Mouse (Mus musculus): ENCODE results near the gene Foxp1. TPM values are rescaled to one million over a fixed set of nuclear protein-coding genes. Genes with fewer than 3 reads are reported as not detected.

Foxp1 gene
- polyA plus RNA-seq, 1 experiment from 2014 or later, result 148 TPM

GRCm38 (mm10) chr6:99289220-99289619 lies 233.3 kb downstream of the Foxp1 start:
- Histone ChIP-seq H3K27ac (replicated peaks; ENCODE audit: low read depth, low read length) (no peak overlapping the region), H3K9ac (replicated peaks; ENCODE audit: low read length) (no peak overlapping the region), H3K4me2 (ENCODE audit: low read depth, low read length) (no peak overlapping the region), H3K4me1 (ENCODE audit: control insufficient read depth, insufficient read depth, low read length) (no peaks in the 10 kb centered on the region), H3K4me3 (ENCODE audit: low read depth, low read length) (no peak overlapping the region), H3K36me3 (replicated peaks; ENCODE audit: control insufficient read depth, insufficient read depth, low read depth, low read length) (no peaks in the 10 kb centered on the region), H3K9me3 (replicated peaks; ENCODE audit: control insufficient read depth, low read length) (no peaks in the 10 kb centered on the region), H3K27me3 (ENCODE audit: control insufficient read depth, insufficient read depth, low read length) (no peaks in the 10 kb centered on the region)
- ATAC-seq (replicated peaks; ENCODE audit: insufficient number of reproducible peaks, low FRiP score, low TSS enrichment, low read depth) (no peak), DNase-seq (ENCODE audit: low spot score) (no peak)
- WGBS, result 82% methylated on average over 4 of the region's 4 CpGs

- Histone ChIP-seq H3K4me3 (ENCODE audit: low read depth, low read length) (no peak overlapping the region), H3K36me3 (replicated peaks; ENCODE audit: control insufficient read depth, insufficient read depth, low read depth, low read length) (no peaks in the 10 kb centered on the region), H3K27ac (replicated peaks; ENCODE audit: low read depth, low read length) (no peak overlapping the region), H3K4me1 (ENCODE audit: control insufficient read depth, insufficient read depth, low read length) (no peaks in the 10 kb centered on the region), H3K9ac (replicated peaks; ENCODE audit: low read length) (no peak overlapping the region), H3K9me3 (replicated peaks; ENCODE audit: control insufficient read depth, low read length) (no peaks in the 10 kb centered on the region), H3K4me2 (ENCODE audit: low read depth, low read length) (no peak overlapping the region), H3K27me3 (ENCODE audit: control insufficient read depth, insufficient read depth, low read length) (no peaks in the 10 kb centered on the region)
- 58% methylated on average over 3 of the region's 3 CpGs for WGBS
- ATAC-seq (replicated peaks; ENCODE audit: insufficient number of reproducible peaks, low FRiP score, low TSS enrichment, low read depth), result no peak
- DNase-seq (ENCODE audit: low spot score), result no peak
Measured at GRCm38 (mm10) chr6:99285026-99285425, 237.5 kb downstream of the Foxp1 start.

- Histone ChIP-seq H3K9ac (replicated peaks; ENCODE audit: low read length) (no peak overlapping the region), H3K9me3 (replicated peaks; ENCODE audit: control insufficient read depth, low read length) (no peaks in the 10 kb centered on the region), H3K4me1 (ENCODE audit: control insufficient read depth, insufficient read depth, low read length) (no peaks in the 10 kb centered on the region), H3K27me3 (ENCODE audit: control insufficient read depth, insufficient read depth, low read length) (no peaks in the 10 kb centered on the region), H3K4me3 (ENCODE audit: low read depth, low read length) (no peak overlapping the region), H3K27ac (replicated peaks; ENCODE audit: low read depth, low read length) (no peak overlapping the region), H3K36me3 (replicated peaks; ENCODE audit: control insufficient read depth, insufficient read depth, low read depth, low read length) (no peaks in the 10 kb centered on the region), H3K4me2 (ENCODE audit: low read depth, low read length) (no peak overlapping the region)
- no peak for DNase-seq (ENCODE audit: low spot score)
- no peak for ATAC-seq (replicated peaks; ENCODE audit: insufficient number of reproducible peaks, low FRiP score, low TSS enrichment, low read depth)
- 78% methylated on average over 4 of the region's 4 CpGs for WGBS
Measured at GRCm38 (mm10) chr6:99284019-99284418, 238.5 kb downstream of the Foxp1 start.

GRCm38 (mm10) chr6:99282866-99283657 lies 239.5 kb downstream of the Foxp1 start:
- Histone ChIP-seq H3K4me3 (ENCODE audit: low read depth, low read length) (no peak overlapping the region), H3K27ac (replicated peaks; ENCODE audit: low read depth, low read length) (no peak overlapping the region), H3K27me3 (ENCODE audit: control insufficient read depth, insufficient read depth, low read length) (no peaks in the 10 kb centered on the region), H3K4me2 (ENCODE audit: low read depth, low read length) (no peak overlapping the region), H3K9ac (replicated peaks; ENCODE audit: low read length) (no peak overlapping the region), H3K9me3 (replicated peaks; ENCODE audit: control insufficient read depth, low read length) (no peaks in the 10 kb centered on the region), H3K36me3 (replicated peaks; ENCODE audit: control insufficient read depth, insufficient read depth, low read depth, low read length) (no peaks in the 10 kb centered on the region), H3K4me1 (ENCODE audit: control insufficient read depth, insufficient read depth, low read length) (no peaks in the 10 kb centered on the region)
- DNase-seq (ENCODE audit: low spot score) (no peak), ATAC-seq (replicated peaks; ENCODE audit: insufficient number of reproducible peaks, low FRiP score, low TSS enrichment, low read depth) (no peak)
- WGBS, result 72% methylated on average over 15 of the region's 15 CpGs

GRCm38 (mm10) chr6:99281433-99281832 lies 241.1 kb downstream of the Foxp1 start:
- Histone ChIP-seq H3K4me3 (ENCODE audit: low read depth, low read length) (no peak overlapping the region), H3K4me2 (ENCODE audit: low read depth, low read length) (no peak overlapping the region), H3K9me3 (replicated peaks; ENCODE audit: control insufficient read depth, low read length) (no peaks in the 10 kb centered on the region), H3K4me1 (ENCODE audit: control insufficient read depth, insufficient read depth, low read length) (no peaks in the 10 kb centered on the region), H3K36me3 (replicated peaks; ENCODE audit: control insufficient read depth, insufficient read depth, low read depth, low read length) (no peaks in the 10 kb centered on the region), H3K9ac (replicated peaks; ENCODE audit: low read length) (no peak overlapping the region), H3K27me3 (ENCODE audit: control insufficient read depth, insufficient read depth, low read length) (no peaks in the 10 kb centered on the region), H3K27ac (replicated peaks; ENCODE audit: low read depth, low read length) (no peak overlapping the region)
- 92% methylated on average over 9 of the region's 9 CpGs for WGBS
- DNase-seq (ENCODE audit: low spot score) (no peak), ATAC-seq (replicated peaks; ENCODE audit: insufficient number of reproducible peaks, low FRiP score, low TSS enrichment, low read depth) (no peak)

- ATAC-seq (replicated peaks; ENCODE audit: insufficient number of reproducible peaks, low FRiP score, low TSS enrichment, low read depth) (no peak), DNase-seq (ENCODE audit: low spot score) (no peak)
- no peak overlapping the region for H3K27ac ChIP-seq (replicated peaks; ENCODE audit: low read depth, low read length)
- H3K4me3 ChIP-seq (ENCODE audit: low read depth, low read length), result no peak overlapping the region
- H3K9me3 ChIP-seq (replicated peaks; ENCODE audit: control insufficient read depth, low read length), result no peaks in the 10 kb centered on the region
- no peak overlapping the region for H3K9ac ChIP-seq (replicated peaks; ENCODE audit: low read length)
- H3K4me1 ChIP-seq (ENCODE audit: control insufficient read depth, insufficient read depth, low read length), result no peaks in the 10 kb centered on the region
- no peak overlapping the region for H3K4me2 ChIP-seq (ENCODE audit: low read depth, low read length)
- no peaks in the 10 kb centered on the region for H3K36me3 ChIP-seq (replicated peaks; ENCODE audit: control insufficient read depth, insufficient read depth, low read depth, low read length)
- no peaks in the 10 kb centered on the region for H3K27me3 ChIP-seq (ENCODE audit: control insufficient read depth, insufficient read depth, low read length)
- WGBS, result 84% methylated on average over 5 of the region's 5 CpGs
Measured at GRCm38 (mm10) chr6:99280619-99281018, 241.9 kb downstream of the Foxp1 start.

GRCm38 (mm10) chr6:99277251-99277650 lies 245.3 kb downstream of the Foxp1 start:
- ATAC-seq (replicated peaks; ENCODE audit: insufficient number of reproducible peaks, low FRiP score, low TSS enrichment, low read depth) (no peak), DNase-seq (ENCODE audit: low spot score) (no peak)
- H3K9ac ChIP-seq (replicated peaks; ENCODE audit: low read length), result no peak overlapping the region
- H3K9me3 ChIP-seq (replicated peaks; ENCODE audit: control insufficient read depth, low read length), result no peaks in the 10 kb centered on the region
- WGBS, result 88% methylated on average over 1 of the region's 1 CpGs
- no peak overlapping the region for H3K4me3 ChIP-seq (ENCODE audit: low read depth, low read length)
- no peak overlapping the region for H3K27ac ChIP-seq (replicated peaks; ENCODE audit: low read depth, low read length)
- no peaks in the 10 kb centered on the region for H3K27me3 ChIP-seq (ENCODE audit: control insufficient read depth, insufficient read depth, low read length)
- H3K4me2 ChIP-seq (ENCODE audit: low read depth, low read length), result no peak overlapping the region
- no peaks in the 10 kb centered on the region; the same call in 1 of the 2 replicates for H3K4me1 ChIP-seq (ENCODE audit: control insufficient read depth, insufficient read depth, low read length)
- no peaks in the 10 kb centered on the region for H3K36me3 ChIP-seq (replicated peaks; ENCODE audit: control insufficient read depth, insufficient read depth, low read depth, low read length)

- no peaks in the 10 kb centered on the region for H3K36me3 ChIP-seq (replicated peaks; ENCODE audit: control insufficient read depth, insufficient read depth, low read depth, low read length)
- H3K9ac ChIP-seq (replicated peaks; ENCODE audit: low read length), result no peak overlapping the region
- no peak for DNase-seq (ENCODE audit: low spot score)
- ATAC-seq (replicated peaks; ENCODE audit: insufficient number of reproducible peaks, low FRiP score, low TSS enrichment, low read depth), result no peak
- no peak overlapping the region for H3K27ac ChIP-seq (replicated peaks; ENCODE audit: low read depth, low read length)
- no peaks in the 10 kb centered on the region for H3K9me3 ChIP-seq (replicated peaks; ENCODE audit: control insufficient read depth, low read length)
- H3K4me1 ChIP-seq (ENCODE audit: control insufficient read depth, insufficient read depth, low read length), result no peaks in the 10 kb centered on the region; the same call in 1 of the 2 replicates
- no peaks in the 10 kb centered on the region for H3K27me3 ChIP-seq (ENCODE audit: control insufficient read depth, insufficient read depth, low read length)
- WGBS, result 76% methylated on average over 7 of the region's 7 CpGs
- H3K4me3 ChIP-seq (ENCODE audit: low read depth, low read length), result no peak overlapping the region
- H3K4me2 ChIP-seq (ENCODE audit: low read depth, low read length), result no peak overlapping the region
Measured at GRCm38 (mm10) chr6:99276297-99276653, 246.2 kb downstream of the Foxp1 start.

All from embryonic facial prominence, embryonic 11.5 days (tissue).